Mouse (Mus musculus): Measurements from ENCODE around the gene Hdac8.

GRCm38 (mm10) chrX:102349843-102350731, 155.1 kb downstream of the Hdac8 start:
- TF ChIP-seq CTCF (IDR thresholded peaks at IDR 0.05; ENCODE audit: insufficient read depth, low read length) (no peak), POLR2A (IDR thresholded peaks at IDR 0.05; ENCODE audit: borderline replicate concordance, extremely low read depth, low read depth, low read length) (no peak)
